Mouse (Mus musculus): Measurements from ENCODE around the gene Vstm4. TPM values are rescaled to one million over a fixed set of nuclear protein-coding genes. Genes with fewer than 3 reads are reported as not detected.

Gene Vstm4
- polyA plus RNA-seq (2012; rRNA removed; ENCODE audit: low replicate concordance): 1.7 and 1.8 TPM in 2 replicates

DNA sequence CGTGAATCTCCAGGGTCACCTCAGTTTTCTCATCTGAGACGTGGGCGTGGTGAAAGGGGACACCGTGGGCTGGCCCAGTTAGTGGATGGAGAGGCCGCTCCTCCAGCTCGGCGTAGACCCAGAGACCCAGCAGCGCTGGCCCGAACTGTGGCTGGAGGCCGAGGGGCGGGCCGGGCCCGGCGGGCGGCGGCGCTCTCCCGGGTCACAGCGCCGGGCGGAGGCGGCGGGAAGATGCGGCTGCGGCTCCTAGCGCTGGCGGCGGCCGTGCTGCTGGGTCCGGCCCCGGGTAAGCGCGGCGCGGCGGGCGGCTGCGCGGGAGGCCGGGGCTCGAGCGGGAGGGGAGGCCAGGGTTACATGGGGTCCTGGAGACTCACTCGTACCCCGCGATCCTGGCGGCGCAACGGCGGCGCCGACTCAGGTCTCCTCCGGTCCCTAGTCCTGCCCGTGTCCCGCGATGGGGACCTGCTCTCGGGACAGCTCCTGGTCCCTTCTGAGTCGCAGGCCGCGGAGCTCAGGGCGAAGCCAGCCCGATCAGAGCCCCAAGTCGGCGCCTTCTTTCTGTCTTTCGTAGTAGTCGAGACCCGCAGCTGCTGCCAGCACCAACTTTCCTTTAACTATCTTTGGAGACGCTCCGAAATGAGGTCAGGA is at the start of gene Vstm4:
Gene Vstm4 (plus strand): TSS at position 76 of the 648 bp plus-strand sequence.

DNA sequence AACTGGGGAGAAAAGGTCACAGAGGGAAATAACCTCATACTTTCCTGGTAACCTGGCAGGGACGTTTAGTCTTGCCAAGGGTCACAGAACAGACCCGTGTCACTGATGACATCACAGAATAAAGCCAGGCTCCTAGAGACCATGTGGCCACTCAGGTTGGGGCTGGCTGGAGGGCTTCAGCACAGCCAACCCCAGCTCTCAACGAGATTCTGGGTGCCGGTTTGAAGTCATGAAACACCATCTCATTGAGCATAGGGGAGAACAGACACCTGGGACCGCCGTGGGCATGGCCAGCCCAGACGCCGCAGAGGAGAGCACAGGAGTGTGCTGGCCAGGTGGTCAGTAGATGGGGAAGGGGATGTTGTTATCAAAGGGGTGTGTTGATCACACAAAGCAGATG is 22.7 kb upstream of the Vstm4 start, which contains the start of gene Fam170b:
Gene Fam170b (plus strand): TSS at position 116 of the 400 bp plus-strand sequence.

Other genes with a start within 250 kb of the Vstm4 start
- gene 3425401B19Rik, start 171.5 kb upstream of the Vstm4 start, polyA plus RNA-seq (2012; rRNA removed; ENCODE audit: low replicate concordance): 0.05 and 0.11 TPM in 2 replicates
- gene Tmem273, start 70.8 kb upstream of the Vstm4 start, polyA plus RNA-seq (2012; rRNA removed; ENCODE audit: low replicate concordance): 0.67 and 2.6 TPM in 2 replicates
- gene Fam170b, start 22.8 kb upstream of the Vstm4 start, polyA plus RNA-seq (2012; rRNA removed; ENCODE audit: low replicate concordance): not detected in 2 replicates
- gene Lrrc18, start 134.6 kb downstream of the Vstm4 start, polyA plus RNA-seq (2012; rRNA removed; ENCODE audit: low replicate concordance): 0.15 TPM in 1 of 2 replicates, not detected in the other